Mouse (Mus musculus): ENCODE data around the gene Zdhhc22. TPM values are rescaled to one million over a fixed set of nuclear protein-coding genes. Genes with fewer than 3 reads are reported as not detected.

The Zdhhc22 gene
- polyA plus RNA-seq, 1 experiment from 2014 or later = 0.72 TPM

DNA sequence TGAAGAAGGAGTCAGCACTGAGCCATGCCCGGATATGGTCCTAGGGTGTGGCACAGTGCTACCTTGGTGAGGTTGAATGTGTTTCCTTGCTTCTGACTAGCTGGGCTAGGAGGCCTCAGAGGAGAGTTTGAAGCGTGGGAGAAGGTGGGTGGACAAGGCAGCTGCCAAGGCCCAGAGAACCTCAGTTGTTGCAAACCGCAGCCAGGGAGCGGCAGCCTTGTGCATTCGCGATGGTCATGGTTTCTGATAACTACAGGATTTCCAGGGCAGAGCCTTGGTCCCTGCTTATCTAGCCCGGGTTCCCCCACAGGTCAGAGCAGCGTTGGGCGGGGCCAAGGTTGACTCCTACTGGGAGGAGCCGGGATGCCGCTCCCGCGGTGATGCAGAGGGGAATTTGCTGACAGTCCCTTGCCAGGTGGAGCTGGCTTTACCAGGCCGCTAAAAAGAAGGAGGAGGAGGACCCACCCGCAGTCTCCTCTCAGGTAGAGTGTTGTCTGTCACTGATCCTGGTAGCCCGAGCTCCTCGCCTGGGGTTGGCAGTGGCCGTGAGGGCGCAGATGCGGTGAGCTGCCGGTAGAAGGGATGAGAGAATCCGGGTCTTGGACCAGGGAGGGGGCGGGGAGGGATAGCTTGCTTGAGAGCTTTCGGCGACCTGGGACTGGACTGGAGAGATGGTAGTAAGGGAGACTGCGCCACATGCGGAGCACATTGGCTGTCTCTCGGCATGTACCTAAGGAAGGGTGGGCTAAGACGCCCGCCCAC is 36.1 kb upstream of the Zdhhc22 start:
- H3K27ac ChIP-seq (replicated peaks; ENCODE audit: low read depth, low read length) = no peak overlapping the region
- peak overlapping the region; percentile 53 for H3K4me2 ChIP-seq (ENCODE audit: low read depth, low read length)
- no peaks in the 10 kb centered on the region for H3K4me1 ChIP-seq (ENCODE audit: control insufficient read depth, insufficient read depth, low read length)
- ATAC-seq (replicated peaks; ENCODE audit: insufficient number of reproducible peaks, low FRiP score, low TSS enrichment, low read depth) (peak; percentile 59), DNase-seq (ENCODE audit: low spot score) (peak; percentile 40)
- no peaks in the 10 kb centered on the region for H3K9me3 ChIP-seq (replicated peaks; ENCODE audit: control insufficient read depth, low read length)
- no peaks in the 10 kb centered on the region for H3K36me3 ChIP-seq (replicated peaks; ENCODE audit: control insufficient read depth, insufficient read depth, low read depth, low read length)
- H3K27me3 ChIP-seq (ENCODE audit: control insufficient read depth, insufficient read depth, low read length) = peaks cover 9% of the 10 kb centered on the region; the same call in 1 of the 2 replicates
- WGBS = 4% methylated on average over 30 of the region's 30 CpGs
- H3K4me3 ChIP-seq (ENCODE audit: low read depth, low read length) = peak overlapping the region; percentile 24
- peak overlapping the region; percentile 37 for H3K9ac ChIP-seq (replicated peaks; ENCODE audit: low read length)

DNA sequence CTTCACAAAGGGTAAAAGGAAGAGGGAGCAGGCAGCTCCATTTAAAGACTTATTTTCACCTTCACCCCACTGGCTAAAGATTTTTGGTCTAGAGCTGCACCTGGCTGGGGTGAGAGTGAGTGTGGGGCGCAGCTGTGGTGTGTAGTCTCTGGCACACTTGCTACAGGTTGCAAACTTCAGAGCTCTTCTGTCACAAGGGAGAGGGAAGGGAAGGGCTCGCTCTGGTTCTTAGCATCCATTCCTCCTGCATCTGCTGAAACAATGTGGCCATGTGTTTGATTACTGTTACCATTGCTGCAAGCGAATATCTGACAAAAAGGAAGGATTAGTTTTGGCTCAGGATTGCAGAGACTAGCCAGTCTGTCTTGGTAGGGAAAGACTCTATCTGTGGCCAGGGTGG is 33.2 kb upstream of the Zdhhc22 start:
- Histone ChIP-seq H3K27me3 (ENCODE audit: control insufficient read depth, insufficient read depth, low read length) (peaks cover 9% of the 10 kb centered on the region; the same call in 1 of the 2 replicates), H3K27ac (replicated peaks; ENCODE audit: low read depth, low read length) (no peak overlapping the region), H3K4me2 (ENCODE audit: low read depth, low read length) (no peak overlapping the region), H3K36me3 (replicated peaks; ENCODE audit: control insufficient read depth, insufficient read depth, low read depth, low read length) (no peaks in the 10 kb centered on the region), H3K4me3 (ENCODE audit: low read depth, low read length) (no peak overlapping the region), H3K9ac (replicated peaks; ENCODE audit: low read length) (no peak overlapping the region), H3K4me1 (ENCODE audit: control insufficient read depth, insufficient read depth, low read length) (no peaks in the 10 kb centered on the region), H3K9me3 (replicated peaks; ENCODE audit: control insufficient read depth, low read length) (no peaks in the 10 kb centered on the region)
- WGBS = 81% methylated on average over 3 of the region's 3 CpGs
- no peak for ATAC-seq (replicated peaks; ENCODE audit: insufficient number of reproducible peaks, low FRiP score, low TSS enrichment, low read depth)
- DNase-seq (ENCODE audit: low spot score) = no peak

GRCm38 (mm10) chr12:87022006-87022405 is 31.8 kb upstream of the Zdhhc22 start:
- no peak overlapping the region for H3K9ac ChIP-seq (replicated peaks; ENCODE audit: low read length)
- no peaks in the 10 kb centered on the region for H3K4me1 ChIP-seq (ENCODE audit: control insufficient read depth, insufficient read depth, low read length)
- no peaks in the 10 kb centered on the region for H3K9me3 ChIP-seq (replicated peaks; ENCODE audit: control insufficient read depth, low read length)
- ATAC-seq (replicated peaks; ENCODE audit: insufficient number of reproducible peaks, low FRiP score, low TSS enrichment, low read depth) = no peak
- no peaks in the 10 kb centered on the region for H3K36me3 ChIP-seq (replicated peaks; ENCODE audit: control insufficient read depth, insufficient read depth, low read depth, low read length)
- no peak overlapping the region for H3K4me2 ChIP-seq (ENCODE audit: low read depth, low read length)
- peaks cover 8% of the 10 kb centered on the region; the same call in 1 of the 2 replicates for H3K27me3 ChIP-seq (ENCODE audit: control insufficient read depth, insufficient read depth, low read length)
- H3K4me3 ChIP-seq (ENCODE audit: low read depth, low read length) = no peak overlapping the region
- 69% methylated on average over 2 of the region's 2 CpGs for WGBS
- DNase-seq (ENCODE audit: low spot score) = no peak
- no peak overlapping the region for H3K27ac ChIP-seq (replicated peaks; ENCODE audit: low read depth, low read length)

GRCm38 (mm10) chr12:87021040-87021439 is 30.8 kb upstream of the Zdhhc22 start, which contains the start of gene Tmem63c:
Gene Tmem63c, plus strand, starts transcription at chr12:87021340.
- no peak within 1 kb of the TSS for H3K27ac ChIP-seq (replicated peaks; ENCODE audit: low read depth, low read length)
- ATAC-seq (replicated peaks; ENCODE audit: insufficient number of reproducible peaks, low FRiP score, low TSS enrichment, low read depth) (no peak), DNase-seq (ENCODE audit: low spot score) (no peak)
- no peaks in the 10 kb centered on the region for H3K9me3 ChIP-seq (replicated peaks; ENCODE audit: control insufficient read depth, low read length)
- H3K4me2 ChIP-seq (ENCODE audit: low read depth, low read length) = no peak within 1 kb of the TSS
- H3K36me3 ChIP-seq (replicated peaks; ENCODE audit: control insufficient read depth, insufficient read depth, low read depth, low read length) = no peaks in the 10 kb centered on the region
- WGBS = 75% methylated on average over 6 of the region's 6 CpGs
- H3K4me1 ChIP-seq (ENCODE audit: control insufficient read depth, insufficient read depth, low read length) = no peaks in the 10 kb centered on the region
- no peaks in the 10 kb centered on the region; the same call in 1 of the 2 replicates for H3K27me3 ChIP-seq (ENCODE audit: control insufficient read depth, insufficient read depth, low read length)
- no peak within 1 kb of the TSS for H3K9ac ChIP-seq (replicated peaks; ENCODE audit: low read length)
- H3K4me3 ChIP-seq (ENCODE audit: low read depth, low read length) = no peak within 1 kb of the TSS

DNA sequence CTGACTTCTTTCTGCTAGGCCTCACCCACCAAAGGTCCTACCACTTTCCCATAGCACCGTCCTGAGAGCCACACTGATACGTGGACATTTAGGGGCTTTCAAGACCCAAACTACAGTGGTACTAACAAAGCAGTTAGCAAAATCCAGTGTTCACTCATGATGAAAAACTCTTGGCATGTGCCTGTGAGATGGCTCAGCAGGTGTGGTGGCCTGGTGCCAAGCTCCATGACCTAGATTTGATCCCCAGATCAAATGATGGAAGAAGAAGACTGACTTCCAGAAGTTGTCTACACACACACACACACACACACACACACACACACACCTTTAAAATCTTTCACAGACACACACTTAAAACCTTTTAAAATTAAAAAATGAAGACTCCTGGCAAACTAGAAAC is 28.5 kb upstream of the Zdhhc22 start:
- Histone ChIP-seq H3K9ac (replicated peaks; ENCODE audit: low read length) (no peak overlapping the region), H3K4me2 (ENCODE audit: low read depth, low read length) (no peak overlapping the region), H3K4me3 (ENCODE audit: low read depth, low read length) (no peak overlapping the region), H3K36me3 (replicated peaks; ENCODE audit: control insufficient read depth, insufficient read depth, low read depth, low read length) (no peaks in the 10 kb centered on the region), H3K27ac (replicated peaks; ENCODE audit: low read depth, low read length) (no peak overlapping the region), H3K4me1 (ENCODE audit: control insufficient read depth, insufficient read depth, low read length) (no peaks in the 10 kb centered on the region), H3K27me3 (ENCODE audit: control insufficient read depth, insufficient read depth, low read length) (no peaks in the 10 kb centered on the region), H3K9me3 (replicated peaks; ENCODE audit: control insufficient read depth, low read length) (no peaks in the 10 kb centered on the region)
- ATAC-seq (replicated peaks; ENCODE audit: insufficient number of reproducible peaks, low FRiP score, low TSS enrichment, low read depth) (no peak), DNase-seq (ENCODE audit: low spot score) (no peak)
- 93% methylated on average over 2 of the region's 2 CpGs for WGBS

DNA sequence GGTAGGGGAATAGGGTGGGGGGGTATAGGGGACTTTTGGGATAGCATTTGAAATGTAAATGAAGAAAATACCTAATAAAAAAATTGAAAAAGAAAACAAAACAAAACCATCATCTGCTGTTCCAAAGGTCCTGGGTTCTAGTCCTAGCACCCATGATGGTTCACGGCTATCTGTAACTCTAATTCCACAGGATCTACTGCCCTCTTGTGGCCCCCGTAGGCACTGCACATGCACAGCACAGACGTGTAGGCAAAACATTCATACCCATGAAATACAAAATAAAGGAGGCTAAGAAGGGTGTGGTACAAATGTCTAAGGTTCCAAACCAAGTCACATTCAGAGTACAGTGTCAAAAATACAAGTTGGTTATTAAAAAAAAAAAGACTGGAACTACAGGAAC is 26.8 kb upstream of the Zdhhc22 start:
- no peaks in the 10 kb centered on the region for H3K27me3 ChIP-seq (ENCODE audit: control insufficient read depth, insufficient read depth, low read length)
- no peaks in the 10 kb centered on the region for H3K36me3 ChIP-seq (replicated peaks; ENCODE audit: control insufficient read depth, insufficient read depth, low read depth, low read length)
- H3K4me2 ChIP-seq (ENCODE audit: low read depth, low read length) = no peak overlapping the region
- 48% methylated on average over 3 of the region's 3 CpGs for WGBS
- DNase-seq (ENCODE audit: low spot score) (peak; percentile 20), ATAC-seq (replicated peaks; ENCODE audit: insufficient number of reproducible peaks, low FRiP score, low TSS enrichment, low read depth) (no peak)
- H3K4me3 ChIP-seq (ENCODE audit: low read depth, low read length) = no peak overlapping the region
- H3K9me3 ChIP-seq (replicated peaks; ENCODE audit: control insufficient read depth, low read length) = no peaks in the 10 kb centered on the region
- H3K4me1 ChIP-seq (ENCODE audit: control insufficient read depth, insufficient read depth, low read length) = no peaks in the 10 kb centered on the region
- H3K9ac ChIP-seq (replicated peaks; ENCODE audit: low read length) = no peak overlapping the region
- H3K27ac ChIP-seq (replicated peaks; ENCODE audit: low read depth, low read length) = no peak overlapping the region

DNA sequence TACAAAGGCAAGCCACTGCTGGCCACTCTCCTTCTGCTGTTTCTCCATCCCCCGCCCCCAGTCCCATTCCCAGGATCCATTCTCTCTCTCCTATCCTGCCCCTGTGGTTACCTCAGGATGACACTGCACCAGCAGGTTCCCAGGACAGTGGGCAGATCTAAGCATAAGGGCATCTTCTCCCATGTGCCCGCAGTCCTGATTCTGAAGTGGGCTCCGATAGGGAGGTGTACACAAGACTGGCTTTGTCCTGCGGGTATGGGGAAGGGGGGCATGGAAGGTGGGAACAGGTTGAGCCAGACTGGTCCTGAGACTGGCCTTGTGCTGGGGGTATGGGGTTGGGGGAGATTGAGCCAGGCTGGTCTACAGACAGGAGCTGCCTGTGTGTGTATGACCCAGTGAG is 14.4 kb upstream of the Zdhhc22 start:
- H3K36me3 ChIP-seq (replicated peaks; ENCODE audit: control insufficient read depth, insufficient read depth, low read depth, low read length) = no peaks in the 10 kb centered on the region
- no peaks in the 10 kb centered on the region for H3K27me3 ChIP-seq (ENCODE audit: control insufficient read depth, insufficient read depth, low read length)
- DNase-seq (ENCODE audit: low spot score) (no peak), ATAC-seq (replicated peaks; ENCODE audit: insufficient number of reproducible peaks, low FRiP score, low TSS enrichment, low read depth) (no peak)
- H3K4me2 ChIP-seq (ENCODE audit: low read depth, low read length) = no peak overlapping the region
- no peak overlapping the region for H3K9ac ChIP-seq (replicated peaks; ENCODE audit: low read length)
- H3K4me3 ChIP-seq (ENCODE audit: low read depth, low read length) = no peak overlapping the region
- H3K27ac ChIP-seq (replicated peaks; ENCODE audit: low read depth, low read length) = no peak overlapping the region
- H3K9me3 ChIP-seq (replicated peaks; ENCODE audit: control insufficient read depth, low read length) = no peaks in the 10 kb centered on the region
- 83% methylated on average over 4 of the region's 4 CpGs for WGBS
- H3K4me1 ChIP-seq (ENCODE audit: control insufficient read depth, insufficient read depth, low read length) = no peaks in the 10 kb centered on the region

GRCm38 (mm10) chr12:87003606-87004005 is 13.4 kb upstream of the Zdhhc22 start:
- Histone ChIP-seq H3K9ac (replicated peaks; ENCODE audit: low read length) (no peak overlapping the region), H3K36me3 (replicated peaks; ENCODE audit: control insufficient read depth, insufficient read depth, low read depth, low read length) (no peaks in the 10 kb centered on the region), H3K27me3 (ENCODE audit: control insufficient read depth, insufficient read depth, low read length) (no peaks in the 10 kb centered on the region), H3K9me3 (replicated peaks; ENCODE audit: control insufficient read depth, low read length) (no peaks in the 10 kb centered on the region), H3K4me2 (ENCODE audit: low read depth, low read length) (no peak overlapping the region), H3K4me3 (ENCODE audit: low read depth, low read length) (no peak overlapping the region), H3K27ac (replicated peaks; ENCODE audit: low read depth, low read length) (no peak overlapping the region), H3K4me1 (ENCODE audit: control insufficient read depth, insufficient read depth, low read length) (no peaks in the 10 kb centered on the region)
- 49% methylated on average over 3 of the region's 3 CpGs for WGBS
- ATAC-seq (replicated peaks; ENCODE audit: insufficient number of reproducible peaks, low FRiP score, low TSS enrichment, low read depth) (no peak), DNase-seq (ENCODE audit: low spot score) (no peak)
